Mouse (Mus musculus) adrenal gland, postnatal 36 days (tissue): ENCODE data around the gene Pianp. TPM values are rescaled to one million over a fixed set of nuclear protein-coding genes. Genes with fewer than 3 reads are reported as not detected.

Source experiments
- DNase-seq, 2 experiments: peaks; one replicate each; pipeline ENCODE4 v3.0.0; 2021; ENCODE audit warnings: mixed read lengths in 1 of 2
- total RNA-seq, 2 experiments: library from RNA; stranded (reverse); gene quantifications; 2 replicates each; pipeline ENCODE4 v1.2.3; 2021

Gene Pianp
- total RNA-seq, 2 experiments from 2014 or later: 2.1 to 3.4 TPM

GRCm38 (mm10) chr6:125008060-125008459 is 11.6 kb downstream of the Pianp start:
- no peak for DNase-seq

- peak; percentile 97 to 98 for DNase-seq
Measured at GRCm38 (mm10) chr6:125008586-125009128, 12.2 kb downstream of the Pianp start.

GRCm38 (mm10) chr6:125009129-125009180 is 12.5 kb downstream of the Pianp start, which contains the start of gene Zfp384:
TSS of gene Zfp384 (plus strand) at chr6:125009145.
- no peak for DNase-seq

GRCm38 (mm10) chr6:125009181-125010073 is 12.9 kb downstream of the Pianp start:
- DNase-seq: peak; percentile 91 to 92

- DNase-seq: no peak
Measured at GRCm38 (mm10) chr6:125017682-125018081, 21.2 kb downstream of the Pianp start.

- DNase-seq: peak; percentile 48 to 64
Measured at GRCm38 (mm10) chr6:125030532-125030931, 34.0 kb downstream of the Pianp start.

- DNase-seq: no peak
Measured at GRCm38 (mm10) chr6:125031604-125032003, 35.1 kb downstream of the Pianp start.

GRCm38 (mm10) chr6:125038666-125039065 is 42.2 kb downstream of the Pianp start:
- DNase-seq: no peak

GRCm38 (mm10) chr6:125039131-125039530 is 42.6 kb downstream of the Pianp start:
- no peak for DNase-seq

- peak; percentile 91 to 92 for DNase-seq
Measured at GRCm38 (mm10) chr6:125039533-125040153, 43.1 kb downstream of the Pianp start, which contains the start of gene Ing4. TSS of gene Ing4 (plus strand) at chr6:125039760.

GRCm38 (mm10) chr6:125040221-125040620 is 43.7 kb downstream of the Pianp start:
- no peak for DNase-seq

- DNase-seq: no peak
Measured at GRCm38 (mm10) chr6:125041047-125041446, 44.6 kb downstream of the Pianp start.

GRCm38 (mm10) chr6:125042081-125042480 is 45.6 kb downstream of the Pianp start:
- no peak for DNase-seq

- DNase-seq: peak; percentile 78 to 89
Measured at GRCm38 (mm10) chr6:125046691-125047090, 50.2 kb downstream of the Pianp start.

GRCm38 (mm10) chr6:125049678-125050077 is 53.2 kb downstream of the Pianp start, which contains the start of gene Acrbp:
TSS of gene Acrbp (plus strand) at chr6:125049689.
- no peak for DNase-seq

GRCm38 (mm10) chr6:125051237-125051636 is 54.7 kb downstream of the Pianp start:
- no peak for DNase-seq

Other genes with a start within 250 kb of the Pianp start
- under 1 TPM in 1 of 2 experiments, not detected in 1; 0.56 TPM for gene Gm45234, start 240.7 kb upstream of the Pianp start, total RNA-seq
- gene Atn1, start 240.2 kb upstream of the Pianp start, total RNA-seq: 10 to 100 TPM; 77.4 to 78.1 TPM
- 10 to 100 TPM; 12.4 to 32.6 TPM for gene Eno2, start 227.0 kb upstream of the Pianp start, total RNA-seq
- gene Lrrc23, start 217.0 kb upstream of the Pianp start, total RNA-seq: under 1 TPM in 1 of 2 experiments, not detected in 1; 0.43 TPM
- 10 to 100 TPM; 16.9 to 25.4 TPM for gene Spsb2, start 188.0 kb upstream of the Pianp start, total RNA-seq
- gene Tpi1, start 182.4 kb upstream of the Pianp start, total RNA-seq: 100 to 1,000 TPM; 406 to 411 TPM
- 100 to 1,000 TPM; 120 to 126 TPM for gene Usp5, start 167.2 kb upstream of the Pianp start, total RNA-seq
- gene Cdca3, start 167.1 kb upstream of the Pianp start, total RNA-seq: 1 to 10 TPM; 5.9 to 9.2 TPM
- gene Gnb3, start 156.4 kb upstream of the Pianp start, total RNA-seq: 1 to 10 TPM; 6.2 to 8.1 TPM
- 10 to 100 TPM; 21.7 to 24.5 TPM for gene P3h3, start 138.9 kb upstream of the Pianp start, total RNA-seq
- 1 to 10 TPM in 1 of 2 experiments, under 1 TPM in 1; 0.89 to 1.2 TPM for gene Gpr162, start 132.7 kb upstream of the Pianp start, total RNA-seq
- gene Cd4, start 108.5 kb upstream of the Pianp start, total RNA-seq: under 1 TPM; 0.30 to 0.50 TPM
- 1 to 10 TPM; 1.0 to 1.3 TPM for gene Lag3, start 85.0 kb upstream of the Pianp start, total RNA-seq
- gene Ptms, start 76.6 kb upstream of the Pianp start, total RNA-seq: 100 to 1,000 TPM; 753 to 830 TPM
- gene Mlf2, start 65.3 kb upstream of the Pianp start, total RNA-seq: 100 to 1,000 TPM; 284 to 296 TPM
- gene Cops7a, start 31.2 kb upstream of the Pianp start, total RNA-seq: 100 to 1,000 TPM; 121 to 176 TPM
- 10 to 100 TPM; 41.3 to 53.8 TPM for gene Zfp384, start 12.5 kb downstream of the Pianp start, total RNA-seq
- gene Ing4, start 43.1 kb downstream of the Pianp start, total RNA-seq: 10 to 100 TPM; 54.4 to 79.5 TPM
- 1 to 10 TPM; 6.9 to 7.1 TPM for gene Acrbp, start 53.0 kb downstream of the Pianp start, total RNA-seq
- under 1 TPM; 0.40 to 0.60 TPM for gene Lpar5, start 71.2 kb downstream of the Pianp start, total RNA-seq
- gene Chd4, start 99.3 kb downstream of the Pianp start, total RNA-seq: 100 to 1,000 TPM; 166 to 201 TPM
- 10 to 100 TPM; 39.5 to 64.3 TPM for gene Nop2, start 135.2 kb downstream of the Pianp start, total RNA-seq
- gene Iffo1, start 148.5 kb downstream of the Pianp start, total RNA-seq: 10 to 100 TPM; 18.4 to 21.8 TPM
- gene Gapdh, start 169.8 kb downstream of the Pianp start, total RNA-seq: 1,000 to 10,000 TPM; 2,066 to 3,178 TPM
- 10 to 100 TPM; 18.5 to 25.6 TPM for gene Ncapd2, start 195.0 kb downstream of the Pianp start, total RNA-seq
- 100 to 1,000 TPM; 176 to 205 TPM for gene Mrpl51, start 195.1 kb downstream of the Pianp start, total RNA-seq
- 10 to 100 TPM; 34.4 to 40.2 TPM for gene Vamp1, start 218.9 kb downstream of the Pianp start, total RNA-seq
- gene Tapbpl, start 235.2 kb downstream of the Pianp start, total RNA-seq: 10 to 100 TPM in 1 of 2 experiments, 1 to 10 TPM in 1; 9.3 to 11.5 TPM
- gene Cd27, start 240.3 kb downstream of the Pianp start, total RNA-seq: under 1 TPM; 0.40 to 0.63 TPM